Mouse (Mus musculus): ENCODE data around the gene Tspyl1. TPM values are rescaled to one million over a fixed set of nuclear protein-coding genes. Genes with fewer than 3 reads are reported as not detected.

Tspyl1 gene
- 112 TPM for polyA plus RNA-seq (2017; shearing (Covaris generic))

GRCm38 (mm10) chr10:34281962-34282388 is at the start of gene Tspyl1:
Gene Tspyl1, plus strand, starts transcription at chr10:34282190.

GRCm38 (mm10) chr10:34297299-34297979 is 15.4 kb downstream of the Tspyl1 start, which contains the start of gene Tspyl4:
Gene Tspyl4, plus strand, starts transcription at chr10:34297442.

Other genes starting within 250 kb of the Tspyl1 start
- not detected for gene Trappc3l, start 244.6 kb upstream of the Tspyl1 start, polyA plus RNA-seq (2017; shearing (Covaris generic))
- gene Calhm4, start 237.9 kb upstream of the Tspyl1 start, polyA plus RNA-seq (2017; shearing (Covaris generic)) = not detected
- not detected for gene Calhm5, start 185.7 kb upstream of the Tspyl1 start, polyA plus RNA-seq (2017; shearing (Covaris generic))
- 15.4 TPM for gene Calhm6, start 154.2 kb upstream of the Tspyl1 start, polyA plus RNA-seq (2017; shearing (Covaris generic))
- 12.4 TPM for gene Dse, start 74.5 kb upstream of the Tspyl1 start, polyA plus RNA-seq (2017; shearing (Covaris generic))
- 10.0 TPM for gene Tspyl4, start 15.3 kb downstream of the Tspyl1 start, polyA plus RNA-seq (2017; shearing (Covaris generic))
- 0.28 TPM for gene Col10a1, start 107.8 kb downstream of the Tspyl1 start, polyA plus RNA-seq (2017; shearing (Covaris generic))
- 45.4 TPM for gene Nt5dc1, start 136.4 kb downstream of the Tspyl1 start, polyA plus RNA-seq (2017; shearing (Covaris generic))
- 0.50 TPM for gene Frk, start 201.2 kb downstream of the Tspyl1 start, polyA plus RNA-seq (2017; shearing (Covaris generic))